Mouse (Mus musculus): ENCODE data around the gene Slc36a4.

Slc36a4 gene

GRCm38 (mm10) chr9:15722506-15722905 lies 13.0 kb downstream of the Slc36a4 start:
- DNase-seq (ENCODE audit: low spot score in 2 of 2): no peak

- no peak for DNase-seq (ENCODE audit: low spot score in 2 of 2)
Observed at GRCm38 (mm10) chr9:15727168-15727567, 17.6 kb downstream of the Slc36a4 start.

- DNase-seq (ENCODE audit: low spot score in 2 of 2): no peak
Observed at GRCm38 (mm10) chr9:15731758-15732748, 22.5 kb downstream of the Slc36a4 start.

DNA sequence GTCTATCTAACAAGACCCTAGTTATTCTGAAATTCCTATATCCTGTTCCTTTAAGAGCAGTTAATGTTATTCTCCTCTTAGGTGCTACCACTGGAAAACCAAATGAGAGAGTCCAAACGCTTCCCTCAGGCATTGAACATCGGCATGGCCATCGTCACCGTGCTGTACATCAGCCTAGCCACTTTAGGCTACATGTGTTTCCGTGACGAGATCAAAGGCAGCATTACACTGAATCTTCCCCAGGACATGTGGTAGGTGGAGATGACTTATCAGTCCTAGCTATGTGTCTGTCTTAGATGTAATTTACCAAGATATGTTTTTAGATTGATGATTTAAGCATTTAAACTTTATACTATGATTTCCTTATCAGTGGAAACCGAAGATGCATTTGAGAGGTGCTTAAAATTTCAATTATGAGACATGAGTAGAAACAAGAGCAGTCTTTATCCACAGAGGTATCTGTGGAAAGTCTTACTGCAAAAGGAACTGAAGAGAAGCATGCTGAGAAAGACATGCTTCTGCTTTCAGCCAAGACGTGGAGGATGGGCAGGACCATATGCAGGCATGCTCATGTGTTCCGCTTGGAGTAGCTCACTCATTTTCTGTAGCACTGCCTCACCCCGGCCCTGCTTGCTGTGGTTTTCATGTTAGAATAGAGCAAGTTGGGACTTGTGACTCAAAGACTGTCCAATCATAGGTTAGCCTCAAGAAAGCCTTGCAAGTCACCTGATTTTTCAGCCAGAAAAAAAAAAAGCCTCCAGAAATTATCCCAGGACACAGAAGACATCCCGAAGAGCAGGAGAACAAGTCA lies 24.7 kb downstream of the Slc36a4 start:
- no peak for DNase-seq (ENCODE audit: low spot score in 2 of 2)

DNA sequence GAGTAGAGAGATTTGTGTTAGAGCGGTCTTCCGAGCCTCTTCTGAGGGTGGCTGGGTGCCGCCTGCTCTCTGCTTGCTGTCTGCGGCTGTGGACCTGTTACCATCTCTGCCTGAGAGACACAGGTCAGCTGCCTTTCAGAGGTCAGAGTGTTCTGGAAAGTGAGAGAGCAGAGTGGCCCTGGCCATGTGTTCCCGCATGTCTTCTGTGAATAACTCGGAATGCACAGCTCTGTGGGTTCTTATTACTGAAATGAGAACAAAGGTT lies 25.3 kb downstream of the Slc36a4 start:
- no peak for DNase-seq (ENCODE audit: low spot score in 2 of 2)

GRCm38 (mm10) chr9:15737522-15737921 lies 28.0 kb downstream of the Slc36a4 start:
- no peak for DNase-seq (ENCODE audit: low spot score in 2 of 2)

DNA sequence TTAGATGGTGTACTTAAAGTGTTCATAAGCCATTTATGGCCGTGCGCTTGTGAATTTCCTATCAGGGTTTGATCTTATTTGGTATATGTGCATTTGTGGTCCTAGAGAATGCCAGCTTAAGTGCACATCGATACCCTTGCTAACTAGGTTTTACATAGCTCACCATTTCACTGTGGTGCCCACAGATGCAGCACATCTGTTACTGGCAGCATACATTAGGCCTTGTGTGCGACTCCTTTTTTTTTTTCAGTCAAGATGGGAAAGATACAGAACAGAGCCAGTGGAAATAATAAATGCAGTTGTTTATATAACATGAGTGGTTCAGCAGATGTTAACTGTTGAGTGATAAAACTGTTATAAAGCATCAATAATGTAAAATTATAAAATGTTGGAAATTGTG lies 31.9 kb downstream of the Slc36a4 start:
- no peak for DNase-seq (ENCODE audit: low spot score in 2 of 2)

DNA sequence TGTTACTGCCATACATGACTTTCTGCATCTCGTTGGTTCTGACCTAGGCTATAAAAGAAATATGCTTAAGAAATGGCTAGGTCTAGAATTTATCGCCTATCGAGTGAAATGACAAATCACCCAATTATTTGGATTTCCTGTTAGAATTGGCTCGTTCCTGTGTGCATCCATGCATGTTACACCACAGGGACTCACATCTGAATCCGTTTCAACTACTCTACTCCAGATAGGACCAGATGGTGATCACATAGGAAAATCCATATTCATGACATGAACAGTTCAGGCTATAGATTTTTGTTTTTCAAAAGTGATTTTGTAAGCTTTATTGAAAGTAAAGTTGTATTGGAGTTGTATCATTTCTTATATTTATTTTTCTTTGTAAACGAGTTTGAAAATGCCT lies 32.4 kb downstream of the Slc36a4 start:
- DNase-seq (ENCODE audit: low spot score in 2 of 2): no peak

DNA sequence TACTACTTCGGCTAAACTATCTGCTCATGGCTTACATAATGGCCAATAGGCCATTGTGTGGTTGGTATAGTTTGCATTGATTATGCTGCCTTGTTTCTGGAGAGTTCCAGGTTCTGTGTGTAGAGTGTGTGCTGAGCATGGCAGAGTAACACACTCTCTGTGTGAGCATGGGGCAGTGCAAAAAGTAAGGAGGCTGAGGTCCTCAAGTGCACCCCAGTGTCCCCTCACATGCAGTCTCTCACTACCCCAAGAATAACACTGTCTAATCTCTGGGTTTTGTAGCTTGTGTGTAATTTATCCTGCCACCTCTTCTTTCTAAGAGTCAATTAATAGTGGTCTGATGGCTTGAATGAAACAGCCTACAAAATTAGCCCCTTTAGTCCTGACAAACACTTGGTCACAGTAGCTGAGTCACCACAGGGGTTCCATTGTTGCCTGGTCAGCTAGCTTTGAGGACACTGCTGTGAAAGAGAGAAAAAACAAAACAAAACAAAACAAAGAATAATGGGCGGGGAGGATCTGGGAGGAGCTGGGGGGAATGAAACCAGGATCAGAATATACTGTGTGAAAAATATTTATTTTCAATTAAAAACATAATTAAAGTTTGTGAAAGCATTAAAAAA lies 36.6 kb downstream of the Slc36a4 start:
- DNase-seq (ENCODE audit: low spot score in 2 of 2): no peak

- DNase-seq (ENCODE audit: low spot score in 2 of 2): no peak
Observed at GRCm38 (mm10) chr9:15746636-15747035, 37.1 kb downstream of the Slc36a4 start.

DNA sequence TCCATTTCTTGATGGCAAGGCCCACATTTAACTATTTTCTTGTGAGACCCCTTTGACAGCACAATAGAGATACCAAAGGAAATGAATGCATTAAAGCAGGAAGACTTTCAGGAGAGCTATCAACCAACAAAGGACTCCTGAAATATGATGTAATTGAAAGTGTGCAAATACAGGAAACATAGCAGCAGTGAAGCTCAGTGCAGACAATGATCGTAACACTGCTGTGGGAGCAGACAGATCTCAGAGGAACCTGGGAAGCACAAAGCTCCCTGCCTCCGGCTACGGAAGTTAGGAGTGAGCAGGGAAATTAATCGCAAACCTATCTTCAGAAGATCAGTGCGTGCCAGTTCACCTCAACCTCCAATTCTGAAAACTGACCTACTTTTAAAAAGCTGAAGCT lies 38.8 kb downstream of the Slc36a4 start:
- DNase-seq (ENCODE audit: low spot score in 2 of 2): no peak

GRCm38 (mm10) chr9:15759318-15759717 lies 49.8 kb downstream of the Slc36a4 start:
- no peak for DNase-seq (ENCODE audit: low spot score in 2 of 2)

DNA sequence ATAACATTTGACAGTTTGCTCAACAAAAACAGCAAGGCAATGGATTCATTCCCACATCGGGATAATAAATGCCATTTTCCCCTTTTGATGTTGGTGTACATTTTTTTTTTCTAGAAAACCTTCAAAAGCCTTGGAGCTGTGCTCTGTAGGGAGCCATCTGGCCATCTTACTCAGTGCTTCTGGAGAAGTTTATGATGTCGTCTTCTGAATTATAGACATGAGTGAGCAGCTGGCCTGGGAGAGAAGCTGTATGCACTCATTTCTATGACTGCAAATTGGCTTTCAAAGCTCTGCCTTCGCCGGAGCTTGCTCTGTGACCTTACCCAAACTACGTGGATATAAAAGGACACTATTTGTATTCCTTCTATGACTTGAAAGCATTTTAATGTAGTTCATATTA lies 56.8 kb downstream of the Slc36a4 start:
- DNase-seq (ENCODE audit: low spot score in 2 of 2): no peak

DNA sequence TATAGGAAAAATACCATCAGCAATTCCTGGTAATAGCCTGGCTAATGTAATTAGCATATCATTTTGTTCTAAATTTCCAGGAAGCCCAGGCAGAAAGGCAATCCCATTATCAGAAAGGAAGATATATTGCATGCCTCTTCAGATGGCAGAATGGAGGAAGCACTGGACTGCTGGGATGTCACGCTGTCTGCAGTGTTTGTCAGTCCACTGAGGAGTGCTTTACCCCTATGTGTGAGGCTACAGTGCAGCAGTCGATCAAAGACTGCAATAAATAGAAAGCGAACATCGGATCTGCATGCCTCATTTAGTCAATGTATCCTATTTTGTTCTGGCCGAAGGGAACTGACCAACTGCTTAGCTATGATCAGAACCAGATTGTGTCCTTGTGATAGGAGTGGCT lies 57.3 kb downstream of the Slc36a4 start:
- DNase-seq (ENCODE audit: low spot score in 2 of 2): no peak

DNA sequence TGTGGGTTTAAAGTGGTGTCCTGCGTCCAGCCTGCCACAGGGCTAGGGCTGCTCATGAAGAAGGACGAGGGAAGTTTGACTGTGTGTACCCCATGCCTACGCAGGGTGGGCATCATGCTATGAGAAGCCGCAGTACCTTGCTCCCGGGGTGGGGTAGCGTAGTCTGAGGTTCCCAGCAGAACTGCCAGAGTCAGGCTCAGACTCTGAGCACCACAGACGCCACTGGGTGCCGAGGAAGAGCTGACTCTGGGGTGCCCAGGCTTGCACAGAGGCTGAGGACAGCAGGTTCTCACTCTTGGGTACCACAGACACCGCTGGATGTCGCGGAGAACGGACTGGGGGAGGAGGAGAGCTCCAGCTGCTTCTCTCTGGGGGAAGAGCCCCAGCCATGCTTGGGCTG lies 63.2 kb downstream of the Slc36a4 start:
- DNase-seq (ENCODE audit: low spot score in 2 of 2): no peak

DNA sequence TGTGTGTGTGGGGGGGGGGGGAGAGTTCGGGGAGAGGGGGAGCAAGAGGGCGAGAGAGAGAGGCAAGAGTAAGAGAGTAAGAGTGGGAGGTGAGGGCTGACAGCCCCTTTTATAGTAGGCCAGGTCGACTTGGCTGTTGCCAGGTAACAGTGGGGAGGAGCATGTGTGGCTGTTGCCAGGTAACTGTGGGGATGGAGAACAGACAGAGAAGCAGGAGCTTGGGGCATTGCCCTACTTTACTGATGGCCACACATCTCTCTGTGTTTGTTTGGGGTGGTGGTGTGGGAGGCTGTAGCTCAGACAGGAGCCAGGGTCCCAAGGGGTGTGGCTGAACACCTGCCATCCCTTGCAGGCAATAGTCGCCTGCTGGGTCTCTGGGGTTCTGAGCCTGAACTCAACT lies 63.9 kb downstream of the Slc36a4 start:
- no peak for DNase-seq (ENCODE audit: low spot score in 2 of 2)

DNA sequence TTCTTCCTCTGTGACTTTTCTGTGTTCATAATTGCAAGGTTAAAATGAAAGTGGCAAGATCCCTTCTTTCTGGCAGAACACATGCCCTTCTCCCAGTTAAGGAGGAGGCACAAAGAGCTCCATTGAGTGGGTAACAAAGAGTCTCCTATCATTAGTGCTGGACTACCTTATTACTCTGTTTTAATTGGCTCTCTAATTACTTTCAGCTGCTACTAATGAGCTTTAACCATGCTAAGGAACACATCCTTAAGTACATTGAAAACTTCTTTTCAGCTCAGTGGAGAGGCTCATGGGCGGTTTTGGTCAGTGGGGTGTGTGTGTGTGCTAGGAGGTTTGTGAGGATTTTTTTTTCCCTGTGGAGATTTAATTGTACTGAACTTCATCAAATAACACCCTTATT lies 65.4 kb downstream of the Slc36a4 start:
- no peak for DNase-seq (ENCODE audit: low spot score in 2 of 2)

- no peak for DNase-seq (ENCODE audit: low spot score in 2 of 2)
Observed at GRCm38 (mm10) chr9:15781936-15782335, 72.4 kb downstream of the Slc36a4 start.

DNA sequence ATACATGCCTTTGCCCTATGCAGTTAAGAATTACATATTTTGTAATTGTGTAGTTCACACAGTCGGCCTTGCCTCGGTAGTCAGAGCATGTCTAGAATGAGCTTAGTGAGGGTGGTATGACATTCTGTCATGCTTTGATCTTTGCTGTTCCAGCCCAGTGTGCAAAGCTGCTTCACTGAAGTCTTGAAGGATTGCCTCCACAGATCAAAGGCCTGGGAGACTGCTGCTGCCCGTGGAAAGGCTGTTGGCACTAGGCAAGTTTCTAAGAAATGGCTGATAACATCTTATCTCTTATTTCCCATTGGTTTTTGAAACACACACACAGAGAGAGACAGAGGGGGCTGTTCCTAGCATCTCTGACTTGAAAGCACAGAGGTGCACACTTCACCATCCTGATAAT lies 76.7 kb downstream of the Slc36a4 start:
- no peak for DNase-seq (ENCODE audit: low spot score in 2 of 2)

GRCm38 (mm10) chr9:15786610-15787009 lies 77.1 kb downstream of the Slc36a4 start:
- DNase-seq (ENCODE audit: low spot score in 2 of 2): no peak

- DNase-seq (ENCODE audit: low spot score in 2 of 2): no peak
Observed at GRCm38 (mm10) chr9:15792076-15792475, 82.5 kb downstream of the Slc36a4 start.
